Mouse (Mus musculus): ENCODE data around the gene Gm37240. TPM values are rescaled to one million over a fixed set of nuclear protein-coding genes. Genes with fewer than 3 reads are reported as not detected.
A peak's percentile ranks its signal among the peaks of the same experiment; 100 is the strongest.

The Gm37240 gene
- polyA plus RNA-seq, 1 experiment from 2014 or later = 0.67 TPM

GRCm38 (mm10) chr3:84479293-84480005 lies 1407.9 kb downstream of the Gm37240 start:
- H3K27me3 ChIP-seq (ENCODE audit: control insufficient read depth, insufficient read depth, low read length) = peaks cover 33% of the 10 kb centered on the region
- peak overlapping the region; percentile 98 for H3K4me2 ChIP-seq
- peak; percentile 58 for ATAC-seq (ENCODE audit: low FRiP score)
- H3K4me3 ChIP-seq (ENCODE audit: low read depth, low read length) = peak overlapping the region; percentile 56
- under 1% methylated on average over 61 of the region's 61 CpGs for WGBS
- H3K9me3 ChIP-seq (ENCODE audit: control insufficient read depth, low read length) = no peaks in the 10 kb centered on the region
- peak overlapping the region; percentile 61 for H3K9ac ChIP-seq (ENCODE audit: low read length)
- no peaks in the 10 kb centered on the region for H3K36me3 ChIP-seq (ENCODE audit: control insufficient read depth, insufficient read depth, low read length)
- peak; percentile 97 for DNase-seq (ENCODE audit: low spot score, missing footprints)
- H3K27ac ChIP-seq (ENCODE audit: low read depth, low read length) = no peak overlapping the region
- H3K4me1 ChIP-seq (ENCODE audit: control insufficient read depth, insufficient read depth, low read length) = peaks cover 22% of the 10 kb centered on the region; the same call in 1 of the 2 replicates

- Histone ChIP-seq H3K27me3 (ENCODE audit: control insufficient read depth, insufficient read depth, low read length) (peaks cover 33% of the 10 kb centered on the region), H3K9ac (ENCODE audit: low read length) (peak overlapping the region; percentile 61), H3K4me1 (ENCODE audit: control insufficient read depth, insufficient read depth, low read length) (peaks cover 22% of the 10 kb centered on the region; the same call in 1 of the 2 replicates), H3K4me3 (ENCODE audit: low read depth, low read length) (peak overlapping the region; percentile 56), H3K36me3 (ENCODE audit: control insufficient read depth, insufficient read depth, low read length) (no peaks in the 10 kb centered on the region), H3K9me3 (ENCODE audit: control insufficient read depth, low read length) (no peaks in the 10 kb centered on the region), H3K27ac (ENCODE audit: low read depth, low read length) (no peak overlapping the region), H3K4me2 (peak overlapping the region; percentile 98)
- peak; percentile 95 for DNase-seq (ENCODE audit: low spot score, missing footprints)
- ATAC-seq (ENCODE audit: low FRiP score) = no peak
- 2% methylated on average over 12 of the region's 12 CpGs for WGBS
Observed at GRCm38 (mm10) chr3:84478896-84479292, 1408.4 kb downstream of the Gm37240 start.

GRCm38 (mm10) chr3:84478195-84478594 lies 1409.1 kb downstream of the Gm37240 start:
- WGBS = 6% methylated on average over 7 of the region's 7 CpGs
- Histone ChIP-seq H3K36me3 (ENCODE audit: control insufficient read depth, insufficient read depth, low read length) (no peaks in the 10 kb centered on the region), H3K9ac (ENCODE audit: low read length) (no peak overlapping the region), H3K27me3 (ENCODE audit: control insufficient read depth, insufficient read depth, low read length) (peaks cover 33% of the 10 kb centered on the region), H3K4me2 (no peak overlapping the region), H3K4me3 (ENCODE audit: low read depth, low read length) (no peak overlapping the region), H3K4me1 (ENCODE audit: control insufficient read depth, insufficient read depth, low read length) (peaks cover 22% of the 10 kb centered on the region; the same call in 1 of the 2 replicates), H3K27ac (ENCODE audit: low read depth, low read length) (no peak overlapping the region), H3K9me3 (ENCODE audit: control insufficient read depth, low read length) (no peaks in the 10 kb centered on the region)
- DNase-seq (ENCODE audit: low spot score, missing footprints) (peak; percentile 93), ATAC-seq (ENCODE audit: low FRiP score) (no peak)

GRCm38 (mm10) chr3:84477498-84477897 lies 1409.8 kb downstream of the Gm37240 start:
- H3K9ac ChIP-seq (ENCODE audit: low read length) = no peak overlapping the region
- no peak overlapping the region for H3K4me2 ChIP-seq
- no peak overlapping the region for H3K27ac ChIP-seq (ENCODE audit: low read depth, low read length)
- H3K9me3 ChIP-seq (ENCODE audit: control insufficient read depth, low read length) = no peaks in the 10 kb centered on the region
- H3K4me3 ChIP-seq (ENCODE audit: low read depth, low read length) = no peak overlapping the region
- ATAC-seq (ENCODE audit: low FRiP score) = no peak
- WGBS = 86% methylated on average over 1 of the region's 1 CpGs
- H3K27me3 ChIP-seq (ENCODE audit: control insufficient read depth, insufficient read depth, low read length) = peaks cover 33% of the 10 kb centered on the region
- DNase-seq (ENCODE audit: low spot score, missing footprints) = no peak
- no peaks in the 10 kb centered on the region for H3K36me3 ChIP-seq (ENCODE audit: control insufficient read depth, insufficient read depth, low read length)
- H3K4me1 ChIP-seq (ENCODE audit: control insufficient read depth, insufficient read depth, low read length) = peaks cover 22% of the 10 kb centered on the region; the same call in 1 of the 2 replicates

GRCm38 (mm10) chr3:84474981-84475775 lies 1412.1 kb downstream of the Gm37240 start:
- DNase-seq (ENCODE audit: low spot score, missing footprints) (no peak), ATAC-seq (ENCODE audit: low FRiP score) (no peak)
- H3K4me1 ChIP-seq (ENCODE audit: control insufficient read depth, insufficient read depth, low read length) = peaks cover 17% of the 10 kb centered on the region; the same call in 1 of the 2 replicates
- H3K9me3 ChIP-seq (ENCODE audit: control insufficient read depth, low read length) = no peaks in the 10 kb centered on the region
- no peak overlapping the region for H3K27ac ChIP-seq (ENCODE audit: low read depth, low read length)
- no peak overlapping the region for H3K4me3 ChIP-seq (ENCODE audit: low read depth, low read length)
- no peaks in the 10 kb centered on the region for H3K36me3 ChIP-seq (ENCODE audit: control insufficient read depth, insufficient read depth, low read length)
- H3K9ac ChIP-seq (ENCODE audit: low read length) = no peak overlapping the region
- no peak overlapping the region for H3K4me2 ChIP-seq
- peaks cover 25% of the 10 kb centered on the region for H3K27me3 ChIP-seq (ENCODE audit: control insufficient read depth, insufficient read depth, low read length)
- WGBS = 91% methylated on average over 12 of the region's 12 CpGs

GRCm38 (mm10) chr3:84474398-84474797 lies 1412.9 kb downstream of the Gm37240 start:
- Histone ChIP-seq H3K27ac (ENCODE audit: low read depth, low read length) (no peak overlapping the region), H3K4me2 (no peak overlapping the region), H3K9ac (ENCODE audit: low read length) (no peak overlapping the region), H3K36me3 (ENCODE audit: control insufficient read depth, insufficient read depth, low read length) (no peaks in the 10 kb centered on the region), H3K4me3 (ENCODE audit: low read depth, low read length) (no peak overlapping the region), H3K9me3 (ENCODE audit: control insufficient read depth, low read length) (no peaks in the 10 kb centered on the region), H3K4me1 (ENCODE audit: control insufficient read depth, insufficient read depth, low read length) (peaks cover 11% of the 10 kb centered on the region; the same call in 1 of the 2 replicates), H3K27me3 (ENCODE audit: control insufficient read depth, insufficient read depth, low read length) (peaks cover 17% of the 10 kb centered on the region)
- 94% methylated on average over 6 of the region's 6 CpGs for WGBS
- DNase-seq (ENCODE audit: low spot score, missing footprints) (no peak), ATAC-seq (ENCODE audit: low FRiP score) (no peak)

- WGBS = 81% methylated on average over 5 of the region's 5 CpGs
- H3K4me1 ChIP-seq (ENCODE audit: control insufficient read depth, insufficient read depth, low read length) = peaks cover 4% of the 10 kb centered on the region; the same call in 1 of the 2 replicates
- no peaks in the 10 kb centered on the region for H3K9me3 ChIP-seq (ENCODE audit: control insufficient read depth, low read length)
- DNase-seq (ENCODE audit: low spot score, missing footprints) = no peak
- no peak overlapping the region for H3K27ac ChIP-seq (ENCODE audit: low read depth, low read length)
- H3K27me3 ChIP-seq (ENCODE audit: control insufficient read depth, insufficient read depth, low read length) = peaks cover 9% of the 10 kb centered on the region
- no peak overlapping the region for H3K4me3 ChIP-seq (ENCODE audit: low read depth, low read length)
- no peak overlapping the region for H3K9ac ChIP-seq (ENCODE audit: low read length)
- ATAC-seq (ENCODE audit: low FRiP score) = no peak
- no peak overlapping the region for H3K4me2 ChIP-seq
- H3K36me3 ChIP-seq (ENCODE audit: control insufficient read depth, insufficient read depth, low read length) = no peaks in the 10 kb centered on the region
Observed at GRCm38 (mm10) chr3:84472955-84473354, 1414.4 kb downstream of the Gm37240 start.

- DNase-seq (ENCODE audit: low spot score, missing footprints) (no peak), ATAC-seq (ENCODE audit: low FRiP score) (no peak)
- 65% methylated on average over 3 of the region's 3 CpGs for WGBS
- Histone ChIP-seq H3K9ac (ENCODE audit: low read length) (no peak overlapping the region), H3K4me3 (ENCODE audit: low read depth, low read length) (no peak overlapping the region), H3K27me3 (ENCODE audit: control insufficient read depth, insufficient read depth, low read length) (peaks cover 5% of the 10 kb centered on the region; the same call in 1 of the 2 replicates), H3K27ac (ENCODE audit: low read depth, low read length) (no peak overlapping the region), H3K36me3 (ENCODE audit: control insufficient read depth, insufficient read depth, low read length) (no peaks in the 10 kb centered on the region), H3K9me3 (ENCODE audit: control insufficient read depth, low read length) (no peaks in the 10 kb centered on the region), H3K4me2 (no peak overlapping the region), H3K4me1 (ENCODE audit: control insufficient read depth, insufficient read depth, low read length) (peaks cover 6% of the 10 kb centered on the region; the same call in 1 of the 2 replicates)
Observed at GRCm38 (mm10) chr3:84472527-84472926, 1414.8 kb downstream of the Gm37240 start.

GRCm38 (mm10) chr3:84471146-84471545 lies 1416.2 kb downstream of the Gm37240 start:
- Histone ChIP-seq H3K36me3 (ENCODE audit: control insufficient read depth, insufficient read depth, low read length) (no peaks in the 10 kb centered on the region), H3K4me2 (no peak overlapping the region), H3K27me3 (ENCODE audit: control insufficient read depth, insufficient read depth, low read length) (no peaks in the 10 kb centered on the region; the same call in 1 of the 2 replicates), H3K9ac (ENCODE audit: low read length) (no peak overlapping the region), H3K4me1 (ENCODE audit: control insufficient read depth, insufficient read depth, low read length) (peaks cover 7% of the 10 kb centered on the region; the same call in 1 of the 2 replicates), H3K9me3 (ENCODE audit: control insufficient read depth, low read length) (no peaks in the 10 kb centered on the region), H3K27ac (ENCODE audit: low read depth, low read length) (no peak overlapping the region), H3K4me3 (ENCODE audit: low read depth, low read length) (no peak overlapping the region)
- ATAC-seq (ENCODE audit: low FRiP score) (no peak), DNase-seq (ENCODE audit: low spot score, missing footprints) (no peak)
- 92% methylated on average over 4 of the region's 4 CpGs for WGBS

Measured in midbrain, embryonic 11.5 days (tissue).